Mouse (Mus musculus) liver, embryonic 16.5 days (tissue): ENCODE data around the gene Pax3. TPM values are rescaled to one million over a fixed set of nuclear protein-coding genes. Genes with fewer than 3 reads are reported as not detected.

ENCODE experiments used
- ATAC-seq: fragments of 200-750 bp; cut with Nextera tagmentation; 2 replicates; pipeline ENCODE4 v1.8.0; 2017; ENCODE audit warnings: low read depth, mild to moderate bottlenecking, moderate number of reproducible peaks, moderate library complexity
- H3K27ac ChIP-seq: fragments of 300-500 bp; sonication (generic); 2 replicates; pipeline ENCODE4 v1.5.1; 2014; ENCODE audit warnings: mild to moderate bottlenecking, low read length
- H3K27me3 ChIP-seq: fragments of 300-500 bp; sonication (generic); 2 replicates; pipeline ENCODE4 v1.6.1; 2014; ENCODE audit warnings: low read depth, low read length, mixed read lengths; ENCODE audit not compliant: control insufficient read depth, insufficient read depth
- H3K36me3 ChIP-seq: fragments of 300-500 bp; sonication (generic); 2 replicates; pipeline ENCODE4 v1.6.1; 2014; ENCODE audit warnings: mild to moderate bottlenecking; ENCODE audit not compliant: control insufficient read depth, insufficient read depth
- H3K4me1 ChIP-seq: fragments of 300-500 bp; sonication (generic); 2 replicates; pipeline ENCODE4 v1.6.1; 2014; ENCODE audit warnings: low read depth, low read length, mixed read lengths; ENCODE audit not compliant: control insufficient read depth
- H3K4me2 ChIP-seq: fragments of 300-500 bp; sonication (generic); 2 replicates; pipeline ENCODE4 v1.6.1; 2014; ENCODE audit warnings: low read depth, low read length, mixed read lengths
- H3K4me3 ChIP-seq: fragments of 300-500 bp; sonication (generic); 2 replicates; pipeline ENCODE4 v1.5.1; 2014; ENCODE audit warnings: low read depth, mild to moderate bottlenecking, low read length
- H3K9ac ChIP-seq: fragments of 300-500 bp; sonication (generic); 2 replicates; pipeline ENCODE4 v1.6.1; 2014; ENCODE audit warnings: low read depth, low read length
- H3K9me3 ChIP-seq: fragments of 300-500 bp; sonication (generic); replicated peaks from 2 replicates; pipeline ENCODE4 v1.6.1; 2016; ENCODE audit warnings: low read length; ENCODE audit not compliant: control insufficient read depth
- WGBS: fragments of 180-500 bp; shearing (Covaris S2); extraction: QIAGEN DNeasy Blood & Tissue Kit; methylation state at CpG from one replicate; pipeline ENCODE4 v1.1.7; 2014; ENCODE audit not compliant: insufficient replicate concordance; 5-methylcytosine and 5-hydroxymethylcytosine counted together
- polyA plus RNA-seq: library from polyadenylated mRNA; unstranded; fragments of >200 nt; fragmentation: Nextera tagmentation; extraction: Ambion mirVana; gene quantifications from 2 replicates; pipeline ENCODE4 v1.2.1, GENCODE M21; 2015

The Pax3 gene
- polyA plus RNA-seq, 1 experiment from 2014 or later, result not detected

GRCm38 (mm10) chr1:78167577-78168286 lies 29.2 kb downstream of the Pax3 start:
- Histone ChIP-seq H3K27ac (no peak overlapping the region), H3K36me3 (no peaks in the 10 kb centered on the region), H3K27me3 (no peaks in the 10 kb centered on the region; the same call in 1 of the 2 replicates), H3K9me3 (no peaks in the 10 kb centered on the region), H3K4me3 (no peak overlapping the region), H3K4me1 (no peaks in the 10 kb centered on the region), H3K4me2 (no peak overlapping the region), H3K9ac (no peak overlapping the region)
- no peak for ATAC-seq
- WGBS, result 56% methylated on average over 18 of the region's 18 CpGs

- 44% methylated on average over 5 of the region's 5 CpGs for WGBS
- ATAC-seq, result no peak
- H3K9me3 ChIP-seq, result no peaks in the 10 kb centered on the region
- H3K27ac ChIP-seq, result no peak overlapping the region
- H3K4me1 ChIP-seq, result no peaks in the 10 kb centered on the region
- H3K9ac ChIP-seq, result no peak overlapping the region
- H3K4me2 ChIP-seq, result no peak overlapping the region
- no peak overlapping the region for H3K4me3 ChIP-seq
- H3K27me3 ChIP-seq, result no peaks in the 10 kb centered on the region
- H3K36me3 ChIP-seq, result no peaks in the 10 kb centered on the region
These were observed 35.2 kb downstream of the Pax3 start for GRCm38 (mm10) chr1:78161745-78162144.

GRCm38 (mm10) chr1:78157930-78158329 lies 39.0 kb downstream of the Pax3 start:
- H3K4me2 ChIP-seq, result no peak overlapping the region
- no peaks in the 10 kb centered on the region for H3K4me1 ChIP-seq
- H3K9me3 ChIP-seq, result no peaks in the 10 kb centered on the region
- H3K9ac ChIP-seq, result no peak overlapping the region
- no peaks in the 10 kb centered on the region for H3K36me3 ChIP-seq
- ATAC-seq, result no peak
- peaks cover 3% of the 10 kb centered on the region; the same call in 1 of the 2 replicates for H3K27me3 ChIP-seq
- no peak overlapping the region for H3K4me3 ChIP-seq
- no peak overlapping the region for H3K27ac ChIP-seq
- WGBS, result 33% methylated on average over 6 of the region's 6 CpGs

- no peak overlapping the region for H3K4me3 ChIP-seq
- ATAC-seq, result no peak
These were observed 41.1 kb downstream of the Pax3 start for GRCm38 (mm10) chr1:78155796-78156195.

GRCm38 (mm10) chr1:78148011-78148623 lies 48.8 kb downstream of the Pax3 start:
- no peak for ATAC-seq
- H3K4me1 ChIP-seq, result no peaks in the 10 kb centered on the region
- no peaks in the 10 kb centered on the region for H3K9me3 ChIP-seq
- H3K27ac ChIP-seq, result no peak overlapping the region
- H3K27me3 ChIP-seq, result peaks cover 9% of the 10 kb centered on the region
- WGBS, result 41% methylated on average over 2 of the region's 2 CpGs
- no peak overlapping the region for H3K9ac ChIP-seq
- no peak overlapping the region for H3K4me3 ChIP-seq
- H3K36me3 ChIP-seq, result no peaks in the 10 kb centered on the region
- no peak overlapping the region for H3K4me2 ChIP-seq

More at GRCm38 (mm10) chr1:78155796-78156195, 41.1 kb downstream of the Pax3 start:
- no peak overlapping the region for H3K9ac ChIP-seq
- WGBS, result 64% methylated on average over 4 of the region's 4 CpGs
- H3K4me2 ChIP-seq, result no peak overlapping the region
- H3K4me1 ChIP-seq, result no peaks in the 10 kb centered on the region
- no peaks in the 10 kb centered on the region for H3K36me3 ChIP-seq
- no peak overlapping the region for H3K27ac ChIP-seq
- H3K9me3 ChIP-seq, result no peaks in the 10 kb centered on the region
- peaks cover 3% of the 10 kb centered on the region; the same call in 1 of the 2 replicates for H3K27me3 ChIP-seq

GRCm38 (mm10) chr1:78143403-78143802 lies 53.5 kb downstream of the Pax3 start:
- no peak for ATAC-seq
- Histone ChIP-seq H3K9ac (no peak overlapping the region), H3K36me3 (no peaks in the 10 kb centered on the region), H3K4me3 (no peak overlapping the region), H3K4me2 (no peak overlapping the region), H3K27me3 (peaks cover 24% of the 10 kb centered on the region), H3K4me1 (no peaks in the 10 kb centered on the region), H3K27ac (no peak overlapping the region), H3K9me3 (no peaks in the 10 kb centered on the region)
- WGBS, result 40% methylated on average over 6 of the region's 6 CpGs

GRCm38 (mm10) chr1:78142912-78143311 lies 54.0 kb downstream of the Pax3 start:
- Histone ChIP-seq H3K4me1 (no peaks in the 10 kb centered on the region), H3K36me3 (no peaks in the 10 kb centered on the region), H3K9ac (no peak overlapping the region), H3K9me3 (no peaks in the 10 kb centered on the region), H3K4me2 (no peak overlapping the region), H3K4me3 (no peak overlapping the region), H3K27ac (no peak overlapping the region), H3K27me3 (peaks cover 24% of the 10 kb centered on the region)
- WGBS, result 49% methylated on average over 6 of the region's 6 CpGs
- ATAC-seq, result no peak

- WGBS, result 18% methylated on average over 9 of the region's 9 CpGs
- Histone ChIP-seq H3K36me3 (no peaks in the 10 kb centered on the region), H3K27me3 (peaks cover 27% of the 10 kb centered on the region)
These were observed 55.0 kb downstream of the Pax3 start for GRCm38 (mm10) chr1:78141741-78142501.

GRCm38 (mm10) chr1:78141314-78141713 lies 55.6 kb downstream of the Pax3 start:
- Histone ChIP-seq H3K36me3 (no peaks in the 10 kb centered on the region), H3K4me1 (no peaks in the 10 kb centered on the region), H3K4me2 (no peak overlapping the region), H3K27ac (no peak overlapping the region), H3K27me3 (peaks cover 23% of the 10 kb centered on the region), H3K4me3 (no peak overlapping the region), H3K9ac (no peak overlapping the region), H3K9me3 (no peaks in the 10 kb centered on the region)
- ATAC-seq, result no peak
- 10% methylated on average over 7 of the region's 7 CpGs for WGBS

More at GRCm38 (mm10) chr1:78141741-78142501, 55.0 kb downstream of the Pax3 start:
- Histone ChIP-seq H3K9me3 (no peaks in the 10 kb centered on the region), H3K4me1 (no peaks in the 10 kb centered on the region), H3K9ac (no peak overlapping the region), H3K4me2 (no peak overlapping the region), H3K27ac (no peak overlapping the region), H3K4me3 (no peak overlapping the region)
- ATAC-seq, result no peak
